Mouse (Mus musculus) left cerebral cortex, postnatal 25 days (tissue): ENCODE results near the gene Oscp1. TPM values are rescaled to one million over a fixed set of nuclear protein-coding genes. Genes with fewer than 3 reads are reported as not detected.

ENCODE experiments used
- DNase-seq, 2 experiments: peaks; one replicate each; pipeline ENCODE4 v3.0.0; 2022; ENCODE audit warnings: low spot score in 2 of 2, mixed read lengths in 1 of 2
- intact Hi-C: fragments of 180-260 bp; cut with DNase I; formaldehyde crosslinking; loops from one replicate; pipeline ENCODE4 v1.15.1; 2025
- total RNA-seq, 2 experiments: library from RNA; stranded (reverse); gene quantifications; 2 replicates each; pipeline ENCODE4 v1.2.3; 2021

Gene Oscp1
- total RNA-seq, 2 experiments from 2014 or later: 45.5 to 55.8 TPM

DNA sequence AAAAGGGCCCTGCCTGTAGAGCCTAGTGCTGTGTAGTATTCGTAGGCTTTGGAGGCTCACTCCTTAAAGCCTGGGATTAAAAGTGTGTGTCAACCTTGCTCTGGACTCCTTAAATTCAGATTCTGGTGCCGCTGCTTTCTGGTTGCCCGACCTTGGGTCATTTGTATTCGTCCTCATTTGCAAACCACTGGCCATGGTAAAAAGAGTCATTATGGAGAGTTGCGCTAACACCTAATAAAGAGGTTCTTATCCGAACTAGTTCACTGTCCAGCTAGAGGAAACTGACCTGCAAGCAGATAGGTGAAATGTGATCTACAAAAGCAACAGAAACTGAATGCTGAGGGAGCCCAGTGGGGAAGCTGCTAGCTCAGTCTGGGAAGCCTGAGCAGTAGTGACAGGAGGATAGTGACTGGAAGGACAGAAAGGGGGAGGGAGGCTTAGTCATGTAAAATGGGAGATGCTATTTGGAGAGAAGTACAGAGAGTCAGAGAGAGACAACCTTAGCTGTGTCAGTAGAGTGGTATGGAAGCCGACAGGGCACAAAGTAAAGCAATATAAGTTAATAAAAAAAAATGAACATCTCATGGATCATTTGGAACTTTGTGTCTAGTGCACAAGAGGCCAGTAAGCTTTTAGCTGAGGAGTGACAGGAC is 46.9 kb downstream of the Oscp1 start:
- DNase-seq: peak in 1 of 2 experiments; percentile 59

DNA sequence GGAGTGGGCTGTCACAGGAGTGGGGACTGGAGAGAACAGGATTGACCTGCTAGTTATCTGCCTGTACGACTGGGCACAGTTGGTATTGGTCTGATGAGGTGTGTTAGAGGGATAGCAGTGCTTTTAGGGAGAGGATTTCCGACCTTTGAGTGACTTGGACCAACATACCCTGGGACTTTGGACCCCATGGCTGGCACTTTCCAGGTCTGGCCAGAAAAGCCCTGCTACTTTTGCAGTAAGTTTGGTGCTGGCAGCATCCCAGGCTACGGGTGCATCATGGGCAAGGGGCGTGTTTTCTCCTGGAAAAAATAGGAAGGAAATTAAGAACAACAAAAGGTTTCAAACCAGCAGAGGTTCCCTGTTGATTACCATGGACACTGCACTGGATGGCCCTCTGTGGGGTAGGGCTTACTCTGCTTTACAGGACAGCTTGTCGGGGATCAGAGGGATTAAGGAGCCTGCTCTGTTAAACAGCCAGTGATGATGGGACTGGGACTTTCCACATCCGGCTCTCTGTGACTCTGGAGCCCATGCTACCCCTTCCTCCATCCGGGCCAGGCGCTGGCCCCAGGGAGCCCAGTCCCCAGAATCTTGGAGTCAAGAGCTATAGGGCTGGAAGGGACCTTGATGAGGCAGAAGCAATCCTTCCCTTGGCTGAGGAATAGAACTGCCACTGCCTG is 49.8 kb downstream of the Oscp1 start:
- DNase-seq: no peak
- intact Hi-C loops: no loop called here

More for the DNA sequence above, 46.9 kb downstream of the Oscp1 start:
- intact Hi-C loops: no loop called here

DNA sequence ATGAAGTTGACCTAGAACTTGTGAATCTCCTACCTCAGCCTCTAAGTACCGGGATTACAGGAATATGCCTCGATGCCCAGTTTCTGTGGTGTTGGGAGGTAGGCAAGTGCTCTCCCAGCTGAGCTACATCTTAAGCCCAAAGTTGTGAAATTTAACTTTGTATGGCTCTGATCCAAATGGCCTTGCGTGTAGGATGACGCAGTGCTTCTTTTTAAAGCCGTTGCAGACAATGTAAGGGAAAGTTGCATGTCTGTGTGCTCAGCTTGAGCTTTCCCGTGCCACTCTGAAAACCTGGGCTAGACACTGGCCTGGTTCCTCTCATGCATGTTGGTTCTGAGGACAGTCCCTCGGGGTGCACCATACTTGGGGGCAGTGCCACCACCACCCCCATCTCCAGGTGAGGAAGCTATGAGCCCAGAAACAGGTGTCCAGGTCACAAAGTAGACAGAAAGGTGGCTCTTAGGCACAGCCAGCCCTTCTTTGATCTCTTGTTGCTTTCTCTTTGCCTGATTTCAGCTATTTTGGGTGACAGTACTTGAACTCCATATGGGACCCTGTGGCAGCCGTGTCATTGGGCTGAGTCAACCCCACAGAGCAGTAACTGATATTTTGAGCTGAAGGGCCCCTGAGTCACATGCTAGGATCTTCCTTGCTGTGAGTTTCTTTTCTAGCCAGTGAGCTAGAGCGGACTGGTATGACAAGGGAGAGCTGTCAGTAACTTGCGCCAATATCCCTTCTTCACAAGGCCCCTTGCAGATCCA is 51.4 kb downstream of the Oscp1 start:
- intact Hi-C loops: no loop called here
- DNase-seq: peak in 1 of 2 experiments; percentile 39

DNA sequence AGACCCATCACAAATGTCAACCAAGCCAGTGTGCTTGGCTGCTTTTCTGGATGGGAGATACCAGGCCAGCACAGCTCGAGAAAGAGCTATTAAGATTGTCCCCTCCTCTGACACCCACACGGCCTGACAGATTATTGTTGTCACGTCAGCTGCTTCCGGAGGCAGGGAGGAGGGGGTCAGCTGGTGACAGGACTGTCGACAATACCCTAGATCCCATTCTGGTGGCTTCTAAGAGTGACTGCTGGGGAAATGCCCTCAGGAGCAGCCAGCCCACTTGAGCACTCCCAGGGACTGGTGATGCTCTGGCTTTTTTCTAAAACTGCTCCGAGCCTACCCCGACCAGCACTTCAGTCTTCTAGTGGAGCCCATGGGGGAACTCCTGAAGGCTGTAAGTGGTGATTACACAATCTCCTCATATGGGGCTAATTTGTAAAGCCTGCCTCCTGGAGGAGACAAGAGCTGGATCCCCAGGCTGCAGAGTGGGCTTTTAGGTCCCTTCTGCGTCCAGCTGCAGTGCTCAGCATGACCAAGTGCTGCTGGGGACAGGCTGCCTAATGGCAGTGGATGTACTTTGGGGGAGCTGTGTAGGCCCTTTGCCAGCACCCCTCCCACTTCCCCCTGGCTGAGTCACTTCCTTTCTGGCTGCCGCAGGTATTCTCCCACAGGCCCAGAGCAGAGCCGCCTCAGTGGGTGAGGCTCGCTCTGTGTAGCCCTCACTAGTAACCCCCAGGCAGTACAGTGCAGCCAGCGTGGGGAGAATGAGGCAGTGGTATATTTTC is 52.2 kb downstream of the Oscp1 start:
- intact Hi-C loops: no loop called here
- DNase-seq: peak; percentile 74 to 92

DNA sequence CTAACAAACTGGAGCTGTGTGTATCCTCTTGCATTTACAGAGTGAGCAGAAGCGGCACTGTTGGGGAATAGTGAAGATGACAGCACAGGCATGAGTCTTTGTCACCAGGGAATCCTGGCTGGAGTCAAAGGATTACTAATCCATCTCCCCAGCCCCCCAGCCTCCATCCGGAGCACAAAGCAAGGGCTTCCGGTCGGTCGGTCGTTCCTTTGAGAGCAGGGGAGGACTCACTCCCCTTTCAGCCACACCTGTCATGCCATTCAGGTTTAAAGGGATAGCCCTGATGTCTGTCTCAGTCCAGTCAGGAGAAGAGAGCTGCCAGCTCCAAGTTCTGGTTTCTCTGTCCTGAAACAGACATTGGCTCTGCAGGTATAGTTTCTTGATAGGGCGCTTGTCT is 52.8 kb downstream of the Oscp1 start:
- intact Hi-C loops: no loop called here
- DNase-seq: no peak

DNA sequence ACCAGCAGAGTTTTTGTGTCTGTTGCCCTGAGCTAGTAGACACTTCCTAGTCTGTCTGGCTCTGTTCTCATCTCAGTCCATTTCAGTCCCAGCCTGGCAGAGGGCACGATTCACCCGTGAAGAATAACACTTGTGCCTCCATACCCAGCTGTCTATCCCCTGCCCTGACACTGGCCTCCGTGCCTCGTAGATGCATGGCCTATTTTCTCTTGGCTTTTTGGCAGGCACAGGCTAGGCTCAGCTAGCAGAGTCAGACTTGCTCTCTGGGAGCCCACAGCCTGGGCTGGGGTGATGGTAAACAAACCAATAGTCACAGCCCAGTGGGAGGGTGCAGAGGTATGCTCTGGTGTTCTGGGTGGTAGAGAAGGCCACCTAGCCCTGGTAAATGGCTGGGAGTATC is 54.9 kb downstream of the Oscp1 start:
- intact Hi-C loops: no loop called here
- no peak for DNase-seq

DNA sequence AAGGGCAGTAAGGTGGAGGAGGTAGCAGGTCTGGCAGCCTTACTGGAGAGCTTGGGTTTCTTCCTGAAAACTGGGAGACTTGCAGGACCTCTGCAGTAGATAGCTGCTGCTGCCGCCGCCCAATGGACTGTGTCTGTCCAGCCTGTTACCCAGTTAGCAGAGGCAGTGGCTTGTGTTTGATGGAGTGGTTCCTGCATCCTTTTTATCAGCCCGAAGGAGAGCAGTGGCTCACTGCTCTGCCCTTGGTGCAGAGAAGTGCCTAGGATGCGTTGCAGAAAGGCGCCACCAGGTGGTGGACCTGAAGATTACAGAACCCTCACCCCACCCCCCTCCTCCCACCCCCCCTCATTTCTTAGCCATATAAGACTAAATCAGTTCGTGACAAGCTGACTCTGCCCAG is 55.6 kb downstream of the Oscp1 start:
- peak in 1 of 2 experiments; percentile 38 for DNase-seq
- intact Hi-C loops: loop anchor here (1.0 kb wide), 1 partner anchor 28 kb away; no protein-coding TSS in a partner anchor

DNA sequence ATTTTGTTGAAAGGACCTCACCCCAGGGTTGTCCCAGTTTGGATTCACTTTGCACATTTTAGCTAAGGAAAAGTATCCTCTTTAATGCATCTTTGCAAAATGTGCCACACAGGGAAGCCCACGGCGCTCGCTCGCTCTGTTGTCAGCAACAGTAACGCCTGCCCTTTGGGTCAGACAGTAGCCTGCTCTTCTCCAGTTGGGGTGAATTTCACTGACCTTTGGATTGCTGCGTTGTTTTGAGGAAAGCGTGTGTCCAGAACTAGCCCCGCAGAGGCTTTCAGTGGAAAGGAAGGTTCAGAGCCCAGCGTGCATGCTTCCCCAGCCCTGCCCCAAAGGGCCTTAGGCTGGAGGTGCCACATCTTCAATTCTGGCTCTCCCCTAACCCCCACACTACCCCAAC is 57.0 kb downstream of the Oscp1 start:
- no peak for DNase-seq
- intact Hi-C loops: no loop called here

DNA sequence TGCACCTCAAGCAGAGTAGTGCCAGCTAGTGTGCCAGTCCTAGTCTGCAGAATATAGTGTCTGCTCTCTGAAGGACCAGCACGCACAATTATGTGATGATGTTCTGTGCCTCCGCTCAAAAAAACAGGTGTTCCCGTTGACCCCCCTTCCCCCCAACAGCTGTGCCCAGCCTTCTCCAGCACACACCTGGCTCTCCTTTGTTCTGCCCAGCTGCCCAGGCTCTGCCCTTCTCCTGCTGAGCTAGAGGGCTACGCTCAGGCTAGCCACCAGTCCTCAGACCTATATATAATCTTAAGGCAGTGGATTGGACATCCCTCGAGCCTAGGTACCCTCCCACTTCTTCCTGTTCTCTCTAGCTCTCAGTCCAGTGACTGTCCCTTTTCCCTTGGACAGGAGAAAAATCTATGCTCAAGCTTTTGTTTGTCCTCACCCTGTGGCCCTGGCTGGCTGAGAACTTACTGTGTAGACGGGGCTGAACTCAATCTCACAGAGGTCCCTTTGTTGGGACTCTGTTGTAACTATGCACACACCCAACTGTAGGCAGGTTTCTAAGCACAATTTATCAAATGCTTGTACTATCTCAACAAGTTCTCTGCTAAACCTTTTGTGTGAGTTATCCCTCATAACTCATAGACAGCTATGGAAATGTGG is 57.6 kb downstream of the Oscp1 start:
- intact Hi-C loops: no loop called here
- no peak for DNase-seq

DNA sequence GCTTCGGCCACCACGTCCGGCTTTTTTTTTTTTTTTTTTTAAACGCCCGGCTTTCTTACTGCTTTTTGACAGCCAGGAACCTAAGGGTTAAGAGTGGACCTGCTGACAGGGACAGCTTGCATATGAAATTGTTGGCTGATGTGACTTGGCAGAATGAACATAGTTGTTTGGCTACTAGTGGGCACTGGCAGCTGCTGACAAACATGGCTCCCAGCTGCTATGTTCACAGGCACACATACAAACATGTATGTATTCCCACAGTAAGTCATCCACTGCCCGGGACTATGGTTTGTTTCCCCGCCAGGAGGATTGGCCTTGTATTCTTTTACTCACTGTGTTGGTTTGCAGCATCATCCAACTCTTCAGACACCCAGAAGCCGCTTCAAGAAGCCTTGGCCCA is 58.8 kb downstream of the Oscp1 start:
- intact Hi-C loops: no loop called here
- no peak for DNase-seq

DNA sequence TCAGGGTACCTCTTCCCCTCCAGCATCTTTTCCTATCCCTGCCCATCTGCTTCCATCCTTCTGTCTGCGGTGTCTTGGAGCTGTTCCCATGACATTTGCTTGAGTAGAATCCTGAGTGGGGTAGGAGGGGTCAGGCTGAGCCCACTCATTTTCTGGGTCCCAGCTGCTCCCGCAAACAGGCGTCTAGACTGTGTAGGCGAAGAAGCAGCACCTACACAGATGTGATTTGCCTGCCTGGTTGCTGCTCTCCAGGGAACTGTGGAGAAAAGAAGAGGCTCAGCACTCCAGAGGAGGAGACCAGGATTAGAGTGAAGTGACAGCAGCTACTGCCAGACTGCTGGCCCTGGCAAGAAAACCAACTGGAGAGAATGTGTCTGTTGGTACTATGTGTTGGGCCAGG is 60.3 kb downstream of the Oscp1 start:
- intact Hi-C loops: loop anchor here (2.0 kb wide), 1 partner anchor 16 kb away; the partner anchor contains the start of gene Stk40
- peak; percentile 78 to 92 for DNase-seq

DNA sequence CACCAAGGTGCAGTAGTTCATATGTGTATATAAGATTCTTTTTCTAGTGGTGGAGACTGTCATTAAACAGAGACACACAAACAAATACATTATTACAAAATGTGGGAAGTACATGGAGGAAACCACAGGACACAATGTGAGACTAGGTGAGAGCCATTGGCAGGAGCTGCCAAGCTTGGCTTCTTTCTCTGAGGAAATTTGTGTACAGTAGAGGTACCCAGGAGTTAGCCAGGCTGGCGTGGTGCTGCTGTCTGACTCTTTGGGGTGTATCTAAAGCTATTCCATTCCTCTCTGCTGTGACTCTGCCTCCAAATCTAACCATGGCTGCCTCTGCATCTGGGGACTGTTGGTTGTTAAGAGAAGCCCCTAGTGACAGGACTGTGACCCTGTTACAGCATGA is 60.7 kb downstream of the Oscp1 start:
- intact Hi-C loops: loop anchor here (2.0 kb wide), 1 partner anchor 16 kb away; the partner anchor contains the start of gene Stk40
- DNase-seq: no peak

DNA sequence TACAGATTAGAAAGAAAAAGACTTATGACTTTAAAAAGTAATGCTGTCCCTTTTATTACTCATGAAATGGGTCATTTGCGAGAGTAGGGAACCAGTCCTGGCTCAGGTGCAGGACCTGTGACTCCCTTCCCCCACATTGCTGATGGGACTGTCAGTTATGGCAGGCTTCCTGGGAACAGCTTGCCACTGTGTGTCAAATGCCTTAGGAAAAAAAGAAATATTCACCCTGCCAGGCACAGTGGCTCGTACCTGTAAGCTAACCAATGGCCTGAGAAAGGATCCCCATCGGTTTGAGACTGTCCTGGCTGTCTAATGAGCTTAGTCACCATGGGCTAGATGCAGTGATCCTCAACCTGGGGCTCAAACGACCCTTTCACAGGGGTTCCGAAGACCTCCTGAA is 61.7 kb downstream of the Oscp1 start:
- intact Hi-C loops: no loop called here
- no peak for DNase-seq

DNA sequence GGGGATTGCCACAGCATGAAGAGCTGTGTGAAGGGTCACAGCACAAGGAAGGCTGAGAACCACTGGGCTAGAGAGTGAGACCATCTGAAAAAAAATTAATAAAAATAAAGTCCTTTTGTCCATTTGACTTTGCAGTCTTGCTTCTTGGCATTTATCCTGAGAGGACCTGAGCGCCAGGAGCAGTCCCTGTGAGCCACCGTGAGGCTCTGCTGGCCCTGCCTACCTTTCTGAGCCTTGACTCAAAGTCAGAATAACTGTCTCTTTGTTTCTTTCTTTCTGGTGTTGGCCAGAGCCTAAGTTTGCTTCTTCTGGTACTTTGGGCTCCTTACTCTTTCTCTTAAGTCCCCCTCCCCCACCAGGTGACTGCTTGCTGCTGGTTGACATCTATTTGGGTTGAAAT is 62.1 kb downstream of the Oscp1 start:
- no peak for DNase-seq
- intact Hi-C loops: no loop called here

DNA sequence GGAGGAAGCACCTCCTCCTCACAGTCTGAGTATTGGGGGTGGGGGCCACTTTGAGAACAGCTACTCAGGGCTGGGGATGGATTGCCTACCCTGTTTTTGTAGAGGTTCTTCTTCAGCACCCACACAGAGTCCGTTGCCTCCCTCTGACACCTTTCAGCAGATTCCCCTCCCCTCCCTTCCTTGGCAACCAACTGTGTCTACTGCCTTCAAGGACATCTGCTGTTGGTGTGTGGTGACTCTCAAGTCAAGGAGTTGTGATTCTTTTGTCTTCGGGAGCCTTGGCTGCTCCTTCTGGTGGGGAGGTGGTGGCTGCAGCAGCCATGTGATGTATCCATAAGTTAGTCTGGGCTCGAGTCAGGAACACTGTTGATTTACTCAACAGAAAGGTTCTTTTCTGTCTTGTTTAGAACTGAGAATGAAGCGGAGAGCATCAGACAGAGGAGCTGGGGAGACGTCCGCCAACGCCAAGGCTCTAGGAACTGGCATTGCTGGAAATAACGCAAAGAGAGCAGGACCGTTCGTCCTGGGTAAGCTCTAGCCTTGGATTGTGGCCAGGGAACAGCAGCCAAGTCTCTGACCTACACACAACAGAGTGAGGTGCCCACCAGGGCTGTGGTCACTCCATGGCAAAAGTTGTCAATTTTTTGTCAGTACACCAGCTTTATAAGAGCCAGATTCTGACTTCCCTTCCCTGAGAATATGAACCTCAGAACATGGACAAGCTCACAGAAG is 65.1 kb downstream of the Oscp1 start:
- DNase-seq: peak; percentile 52 to 78
- intact Hi-C loops: no loop called here

DNA sequence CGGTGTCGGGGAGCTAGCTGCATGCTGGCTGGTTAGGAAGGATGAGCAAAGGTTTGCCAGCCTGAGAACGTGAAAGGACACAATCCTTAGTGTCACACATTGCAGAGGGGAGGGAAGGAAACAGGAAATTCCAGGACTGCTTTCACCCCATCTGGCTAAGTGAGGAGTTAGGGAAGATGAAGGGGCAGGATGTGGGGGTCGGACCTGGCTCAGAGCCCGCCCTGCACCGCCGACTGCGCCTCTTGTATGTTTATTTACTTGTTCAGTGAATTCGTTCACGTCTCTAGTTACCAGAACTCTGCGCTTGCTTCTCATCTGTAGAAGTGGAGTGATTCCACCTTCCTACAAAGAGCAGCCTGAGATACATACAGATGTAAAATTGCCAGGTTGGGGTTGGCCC is 72.1 kb downstream of the Oscp1 start:
- DNase-seq: no peak
- intact Hi-C loops: no loop called here

DNA sequence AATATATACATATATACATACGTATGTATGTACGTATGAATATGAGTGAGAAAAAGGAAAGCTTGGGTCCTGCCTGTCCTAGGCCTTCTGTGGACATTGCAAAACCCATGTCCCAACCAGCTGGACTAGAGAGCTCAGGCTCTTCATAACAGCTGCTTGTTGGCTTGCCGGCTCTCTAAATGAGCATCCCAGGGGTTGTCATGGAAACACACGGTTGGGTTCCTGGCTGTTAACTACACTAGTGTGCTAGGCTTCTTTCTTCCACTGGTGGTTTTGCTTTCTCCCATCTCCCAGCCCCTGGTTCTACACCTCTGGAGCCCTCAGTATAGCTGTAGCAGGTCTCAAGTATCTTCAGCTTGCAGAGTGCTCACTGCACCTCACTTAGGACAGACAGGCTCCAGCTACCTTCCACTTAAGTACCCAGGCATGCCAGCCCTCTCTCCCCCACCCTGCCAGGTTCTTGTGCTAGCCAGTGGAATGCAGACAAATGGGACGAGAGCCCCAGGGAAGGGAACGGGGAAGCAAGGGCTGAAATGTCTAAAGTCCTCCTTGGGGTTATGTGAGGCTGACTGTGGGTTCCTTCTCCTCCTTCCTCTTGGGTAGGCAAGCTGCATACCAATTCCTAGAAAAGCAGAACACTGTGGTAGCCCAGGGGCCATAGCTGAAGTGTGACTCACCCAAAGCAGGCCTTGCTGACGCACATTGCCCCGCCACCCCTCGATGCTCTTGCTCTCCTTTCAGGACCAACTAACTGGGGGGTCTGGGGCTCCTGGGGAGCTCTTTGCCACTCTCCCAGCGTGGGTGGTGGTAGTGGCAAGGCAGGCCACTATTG is 73.1 kb downstream of the Oscp1 start:
- intact Hi-C loops: no loop called here

More for the DNA sequence above, 73.1 kb downstream of the Oscp1 start:
- DNase-seq: peak; percentile 67 to 72
